Mouse (Mus musculus) ES-Bruce4 (cell line): ENCODE results near the gene Hsdl2. TPM values are rescaled to one million over a fixed set of nuclear protein-coding genes. Genes with fewer than 3 reads are reported as not detected.

Source experiments
- H3K27ac ChIP-seq: 2 replicates; pipeline ENCODE4 v1.5.1; 2012; ENCODE audit warnings: low read length, inconsistent platforms; ENCODE audit not compliant: insufficient read depth
- H3K27me3 ChIP-seq: 2 replicates; pipeline ENCODE4 v1.6.1; 2012; ENCODE audit warnings: mild to moderate bottlenecking, low read length, inconsistent platforms; ENCODE audit not compliant: control insufficient read depth, poor library complexity, insufficient read depth, severe bottlenecking
- H3K36me3 ChIP-seq: 2 replicates; pipeline ENCODE4 v1.6.1; 2012; ENCODE audit warnings: inconsistent platforms, mild to moderate bottlenecking, low read length, moderate library complexity; ENCODE audit not compliant: control insufficient read depth, poor library complexity, insufficient read depth, severe bottlenecking
- H3K4me1 ChIP-seq: one replicate; pipeline ENCODE4 v1.8.1; 2011; ENCODE audit warnings: low read length; ENCODE audit not compliant: control insufficient read depth, insufficient read depth
- H3K4me3 ChIP-seq: 2 replicates; pipeline ENCODE4 v1.5.1; 2011; ENCODE audit warnings: low read depth, mild to moderate bottlenecking, low read length
- H3K9ac ChIP-seq: 2 replicates; pipeline ENCODE4 v1.6.1; 2012; ENCODE audit warnings: low read depth, mild to moderate bottlenecking, inconsistent platforms; ENCODE audit not compliant: poor library complexity, severe bottlenecking
- H3K9me3 ChIP-seq: replicated peaks from 2 replicates; pipeline ENCODE4 v1.6.1; 2012; ENCODE audit warnings: mild to moderate bottlenecking, low read length, inconsistent platforms; ENCODE audit not compliant: control insufficient read depth, poor library complexity, insufficient read depth, severe bottlenecking
- CTCF ChIP-seq: IDR thresholded peaks from one replicate; pipeline ENCODE4 v1.8.1; 2011; ENCODE audit warnings: low read depth, low read length
- EP300 ChIP-seq: IDR thresholded peaks from 2 replicates; pipeline ENCODE4 v1.6.1; 2011; ENCODE audit warnings: low read depth, low read length; ENCODE audit not compliant: insufficient read depth
- POLR2A ChIP-seq: IDR thresholded peaks from one replicate; pipeline ENCODE4 v1.8.1; 2011; ENCODE audit warnings: low read length; ENCODE audit not compliant: insufficient read depth
- polyA plus RNA-seq: library from polyadenylated mRNA; stranded (reverse); fragments of >200 nt; gene quantifications from 2 replicates; pipeline ENCODE4 v1.2.4, GENCODE M21; 2011; ENCODE audit warnings: low read depth; ENCODE audit not compliant: missing spikeins, insufficient read depth, insufficient read length

Hsdl2 gene
- polyA plus RNA-seq, 1 experiment: 27.3 TPM

- Histone ChIP-seq H3K27ac (no peak overlapping the region), H3K9ac (no peak overlapping the region), H3K9me3 (no peaks in the 10 kb centered on the region), H3K36me3 (no peaks in the 10 kb centered on the region), H3K4me1 (no peaks in the 10 kb centered on the region), H3K27me3 (no peaks in the 10 kb centered on the region), H3K4me3 (no peak overlapping the region)
- no peak for TF ChIP-seq CTCF
- no peak for TF ChIP-seq EP300
Observed at GRCm38 (mm10) chr4:59572521-59573118, 8.7 kb upstream of the Hsdl2 start.

GRCm38 (mm10) chr4:59575184-59575958, 6.0 kb upstream of the Hsdl2 start:
- Histone ChIP-seq H3K27me3 (no peaks in the 10 kb centered on the region; the same call in 1 of the 2 replicates), H3K9ac (no peak overlapping the region), H3K27ac (no peak overlapping the region), H3K9me3 (no peaks in the 10 kb centered on the region), H3K4me3 (no peak overlapping the region), H3K4me1 (no peaks in the 10 kb centered on the region), H3K36me3 (no peaks in the 10 kb centered on the region)
- no peak for TF ChIP-seq POLR2A
- TF ChIP-seq CTCF: no peak
- TF ChIP-seq EP300: no peak

- no peaks in the 10 kb centered on the region for H3K36me3 ChIP-seq
- H3K27ac ChIP-seq: no peak overlapping the region
- TF ChIP-seq CTCF (no peak), EP300 (no peak), POLR2A (no peak)
- H3K27me3 ChIP-seq: no peaks in the 10 kb centered on the region; the same call in 1 of the 2 replicates
- H3K9ac ChIP-seq: peak overlapping the region; percentile 65
- peak overlapping the region; percentile 82 for H3K4me3 ChIP-seq
- H3K4me1 ChIP-seq: no peaks in the 10 kb centered on the region
- no peaks in the 10 kb centered on the region for H3K9me3 ChIP-seq
Observed at GRCm38 (mm10) chr4:59580495-59581281, 675 bp upstream of the Hsdl2 start.

GRCm38 (mm10) chr4:59582186-59582585, 823 bp downstream of the Hsdl2 start:
- no peak overlapping the region for H3K4me3 ChIP-seq
- no peak overlapping the region for H3K27ac ChIP-seq
- H3K4me1 ChIP-seq: no peaks in the 10 kb centered on the region
- H3K9ac ChIP-seq: peak overlapping the region; percentile 65; the same call in 1 of the 2 replicates
- TF ChIP-seq EP300 (no peak), POLR2A (no peak), CTCF (no peak)
- H3K27me3 ChIP-seq: no peaks in the 10 kb centered on the region; the same call in 1 of the 2 replicates
- H3K9me3 ChIP-seq: no peaks in the 10 kb centered on the region
- H3K36me3 ChIP-seq: no peaks in the 10 kb centered on the region

- Histone ChIP-seq H3K9me3 (no peaks in the 10 kb centered on the region), H3K27me3 (no peaks in the 10 kb centered on the region; the same call in 1 of the 2 replicates), H3K36me3 (no peaks in the 10 kb centered on the region), H3K27ac (no peak overlapping the region), H3K9ac (no peak overlapping the region), H3K4me1 (no peaks in the 10 kb centered on the region), H3K4me3 (no peak overlapping the region)
- TF ChIP-seq POLR2A: no peak
- no peak for TF ChIP-seq CTCF
- no peak for TF ChIP-seq EP300
Observed at GRCm38 (mm10) chr4:59585097-59585496, 3.7 kb downstream of the Hsdl2 start.
